ENCODE assay signal across 8 mouse cellular contexts in the genomic region with DNA sequence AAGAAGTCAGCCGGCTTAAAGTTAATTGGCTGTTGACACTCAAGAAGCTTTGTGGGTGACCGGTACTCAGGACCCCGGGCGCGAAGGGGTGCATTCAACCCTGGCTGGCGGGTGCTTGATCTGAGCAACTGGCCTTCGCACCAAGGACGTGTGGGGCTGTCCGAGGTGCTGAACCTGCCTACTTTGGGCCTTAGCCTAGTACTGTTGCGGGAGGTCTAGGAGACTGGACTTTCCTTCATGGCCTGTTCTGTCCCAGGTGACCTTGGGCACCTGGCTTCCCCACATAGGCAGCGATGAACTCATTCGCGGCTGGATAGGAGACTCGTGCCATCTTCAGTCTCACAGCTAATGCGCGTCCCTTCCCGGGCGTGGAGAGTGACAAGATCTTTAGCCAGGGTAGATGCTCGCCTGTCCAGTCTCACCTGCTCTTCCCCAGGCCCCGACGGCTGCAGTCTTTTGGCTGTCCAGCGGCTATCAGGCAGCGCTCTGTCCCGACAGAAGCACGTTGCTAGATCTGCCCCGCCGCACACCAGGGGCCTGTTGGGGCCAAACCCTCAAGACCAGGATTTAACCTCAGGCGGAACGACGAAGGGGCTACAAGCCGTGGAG. TPM values are rescaled to one million over a fixed set of nuclear protein-coding genes. Genes with fewer than 3 reads are reported as not detected.
DNase-seq lines count a peak whose midpoint lies in the region; ATAC-seq and TF ChIP-seq lines count a peak whose summit lies in the region.

No protein-coding gene starts in this region.

- no peak for TF ChIP-seq EP300 in stomach, postnatal 0 days (optimal IDR thresholded peaks at IDR 0.05)

- H3K4me3 ChIP-seq in embryonic facial prominence, embryonic 15.5 days (replicated peaks): peak overlapping the region; percentile 62
- H3K4me3 ChIP-seq in hindbrain, embryonic 10.5 days: peak overlapping the region; percentile 68
- peak overlapping the region; percentile 58 for H3K4me3 ChIP-seq in limb, embryonic 13.5 days
- H3K4me3 ChIP-seq in midbrain, embryonic 12.5 days: peak overlapping the region; percentile 57
- H3K4me3 ChIP-seq in stomach, postnatal 0 days (ENCODE audit: low read depth, low read length): peak overlapping the region; percentile 53

- 4% methylated on average over 31 of the region's 31 CpGs for WGBS in embryonic facial prominence, embryonic 15.5 days
- WGBS in hindbrain, embryonic 10.5 days: 4% methylated on average over 31 of the region's 31 CpGs
- 3% methylated on average over 31 of the region's 31 CpGs for WGBS in limb, embryonic 13.5 days
- WGBS in midbrain, embryonic 12.5 days: 4% methylated on average over 31 of the region's 31 CpGs
- WGBS in stomach, postnatal 0 days: 5% methylated on average over 31 of the region's 31 CpGs

- H3K9me3 ChIP-seq in embryonic facial prominence, embryonic 15.5 days (replicated peaks): no peaks in the 10 kb centered on the region
- H3K9me3 ChIP-seq in hindbrain, embryonic 10.5 days: no peaks in the 10 kb centered on the region
- no peaks in the 10 kb centered on the region for H3K9me3 ChIP-seq in limb, embryonic 13.5 days
- H3K9me3 ChIP-seq in midbrain, embryonic 12.5 days: no peaks in the 10 kb centered on the region
- H3K9me3 ChIP-seq in stomach, postnatal 0 days (ENCODE audit: control insufficient read depth, low read length): no peaks in the 10 kb centered on the region

- peak; percentile 72 for DNase-seq in R1 (ENCODE audit: low read depth, low spot score)
- peak; percentile 68 for DNase-seq in hindbrain, embryonic 10.5 days (ENCODE audit: low spot score)
- DNase-seq in stomach, postnatal 0 days (ENCODE audit: low spot score): peak; percentile 85
- DNase-seq in layer of hippocampus, adult 9-10 months (ENCODE audit: low spot score): no peak

- peaks cover 25% of the 10 kb centered on the region for H3K36me3 ChIP-seq in embryonic facial prominence, embryonic 15.5 days
- H3K36me3 ChIP-seq in hindbrain, embryonic 10.5 days: peaks cover 30% of the 10 kb centered on the region
- H3K36me3 ChIP-seq in limb, embryonic 13.5 days: peaks cover 31% of the 10 kb centered on the region
- peaks cover 27% of the 10 kb centered on the region for H3K36me3 ChIP-seq in midbrain, embryonic 12.5 days
- peaks cover 12% of the 10 kb centered on the region for H3K36me3 ChIP-seq in stomach, postnatal 0 days (ENCODE audit: control insufficient read depth, insufficient read depth, low read length)

- H3K27ac ChIP-seq in embryonic facial prominence, embryonic 15.5 days (replicated peaks): no peak overlapping the region
- H3K27ac ChIP-seq in hindbrain, embryonic 10.5 days: peak overlapping the region; percentile 70
- H3K27ac ChIP-seq in limb, embryonic 13.5 days: no peak overlapping the region
- H3K27ac ChIP-seq in midbrain, embryonic 12.5 days (replicated peaks): no peak overlapping the region
- no peak overlapping the region for H3K27ac ChIP-seq in stomach, postnatal 0 days (replicated peaks)

- peaks cover 48% of the 10 kb centered on the region for H3K27me3 ChIP-seq in embryonic facial prominence, embryonic 15.5 days
- peaks cover 68% of the 10 kb centered on the region for H3K27me3 ChIP-seq in hindbrain, embryonic 10.5 days (ENCODE audit: insufficient read depth, poor library complexity, severe bottlenecking)
- peaks cover 64% of the 10 kb centered on the region for H3K27me3 ChIP-seq in limb, embryonic 13.5 days
- peaks cover 67% of the 10 kb centered on the region for H3K27me3 ChIP-seq in midbrain, embryonic 12.5 days
- H3K27me3 ChIP-seq in stomach, postnatal 0 days (ENCODE audit: control insufficient read depth, insufficient read depth, low read length): peaks cover 4% of the 10 kb centered on the region; the same call in 1 of the 2 replicates

- H3K9ac ChIP-seq in embryonic facial prominence, embryonic 15.5 days: no peak overlapping the region
- H3K9ac ChIP-seq in limb, embryonic 13.5 days: peak overlapping the region; percentile 54
- H3K9ac ChIP-seq in midbrain, embryonic 12.5 days (replicated peaks): no peak overlapping the region; the same call in 1 of the 2 replicates
- H3K9ac ChIP-seq in stomach, postnatal 0 days (ENCODE audit: low read length): no peak overlapping the region

- peaks cover 30% of the 10 kb centered on the region for H3K4me1 ChIP-seq in embryonic facial prominence, embryonic 15.5 days
- peaks cover 38% of the 10 kb centered on the region for H3K4me1 ChIP-seq in hindbrain, embryonic 10.5 days (replicated peaks)
- peaks cover 35% of the 10 kb centered on the region for H3K4me1 ChIP-seq in limb, embryonic 13.5 days
- peaks cover 25% of the 10 kb centered on the region for H3K4me1 ChIP-seq in midbrain, embryonic 12.5 days
- peaks cover 10% of the 10 kb centered on the region for H3K4me1 ChIP-seq in stomach, postnatal 0 days (replicated peaks; ENCODE audit: control insufficient read depth, insufficient read depth)

- H3K4me2 ChIP-seq in embryonic facial prominence, embryonic 15.5 days (replicated peaks): peak overlapping the region; percentile 88
- H3K4me2 ChIP-seq in limb, embryonic 13.5 days (replicated peaks): peak overlapping the region; percentile 94
- peak overlapping the region; percentile 82 for H3K4me2 ChIP-seq in midbrain, embryonic 12.5 days (replicated peaks)
- H3K4me2 ChIP-seq in stomach, postnatal 0 days (replicated peaks; ENCODE audit: low read depth): peak overlapping the region; percentile 95

- no peak for TF ChIP-seq CTCF in stomach, postnatal 0 days (IDR thresholded peaks at IDR 0.05; ENCODE audit: low read depth)

- peak; percentile 16 for ATAC-seq in CD4-positive, CD25-positive, alpha-beta regulatory T cell, adult 4 months
- peak; percentile 29; the same call in 1 of the 2 replicates for ATAC-seq in embryonic facial prominence, embryonic 15.5 days (ENCODE audit: insufficient number of reproducible peaks, low FRiP score, low TSS enrichment, low read depth)
- ATAC-seq in limb, embryonic 13.5 days (ENCODE audit: low FRiP score, low read depth): peak; percentile 51
- ATAC-seq in midbrain, embryonic 12.5 days (ENCODE audit: low FRiP score, low read depth): 0 out of 2 replicates have a peak, but pooled peaks have one; percentile 1
- ATAC-seq in stomach, postnatal 0 days (ENCODE audit: low FRiP score, low TSS enrichment): peak; percentile 53

RNA-seq across cellular contexts. Expression of gene Chrm4, which starts 5.8 kb away (rescaled TPM):
- under 1 TPM in 1 of 2 experiments, not detected in 1; 0.30 TPM for polyA plus RNA-seq in CD4-positive, CD25-positive, alpha-beta regulatory T cell, adult 4 months (2017; shearing (Covaris generic))
- 0.25 and 0.49 TPM in 2 replicates for polyA plus RNA-seq in embryonic facial prominence, embryonic 15.5 days (2015; fragmentation: Nextera tagmentation; extraction: Ambion mirVana)
- polyA plus RNA-seq in hindbrain, embryonic 10.5 days (2016; fragmentation: Nextera tagmentation; extraction: Ambion mirVana): 0.48 and 0.95 TPM in 2 replicates
- 0.38 and 0.78 TPM in 2 replicates for polyA plus RNA-seq in limb, embryonic 13.5 days (2015; fragmentation: Nextera tagmentation; extraction: Ambion mirVana)
- polyA plus RNA-seq in midbrain, embryonic 12.5 days (2016; fragmentation: Nextera tagmentation; extraction: Ambion mirVana): 0.31 and 0.56 TPM in 2 replicates
- polyA plus RNA-seq in stomach, postnatal 0 days (2015; fragmentation: Nextera tagmentation; extraction: Ambion mirVana): 0.08 and 0.16 TPM in 2 replicates

RNA-seq across cellular contexts. Expression of gene Mdk, which starts 10.8 kb away (rescaled TPM):
- polyA plus RNA-seq in CD4-positive, CD25-positive, alpha-beta regulatory T cell, adult 4 months (2017; shearing (Covaris generic)): 1 to 10 TPM; 1.9 to 3.1 TPM
- 879 and 898 TPM in 2 replicates for polyA plus RNA-seq in embryonic facial prominence, embryonic 15.5 days (2015; fragmentation: Nextera tagmentation; extraction: Ambion mirVana)
- polyA plus RNA-seq in hindbrain, embryonic 10.5 days (2016; fragmentation: Nextera tagmentation; extraction: Ambion mirVana): 1,375 and 1,717 TPM in 2 replicates
- polyA plus RNA-seq in limb, embryonic 13.5 days (2015; fragmentation: Nextera tagmentation; extraction: Ambion mirVana): 1,939 and 1,982 TPM in 2 replicates
- 672 and 763 TPM in 2 replicates for polyA plus RNA-seq in midbrain, embryonic 12.5 days (2016; fragmentation: Nextera tagmentation; extraction: Ambion mirVana)
- polyA plus RNA-seq in stomach, postnatal 0 days (2015; fragmentation: Nextera tagmentation; extraction: Ambion mirVana): 157 and 170 TPM in 2 replicates

RNA-seq across cellular contexts. Expression of gene Gm9821, which starts 24.2 kb away (rescaled TPM):
- polyA plus RNA-seq in CD4-positive, CD25-positive, alpha-beta regulatory T cell, adult 4 months (2017; shearing (Covaris generic)): under 1 TPM; 0.82 to 0.86 TPM
- polyA plus RNA-seq in embryonic facial prominence, embryonic 15.5 days (2015; fragmentation: Nextera tagmentation; extraction: Ambion mirVana): 0.67 and 0.79 TPM in 2 replicates
- 0.18 and 0.25 TPM in 2 replicates for polyA plus RNA-seq in hindbrain, embryonic 10.5 days (2016; fragmentation: Nextera tagmentation; extraction: Ambion mirVana)
- polyA plus RNA-seq in limb, embryonic 13.5 days (2015; fragmentation: Nextera tagmentation; extraction: Ambion mirVana): 0.27 and 0.61 TPM in 2 replicates
- 0.37 TPM in 2 replicates for polyA plus RNA-seq in midbrain, embryonic 12.5 days (2016; fragmentation: Nextera tagmentation; extraction: Ambion mirVana)
- 0.13 and 0.15 TPM in 2 replicates for polyA plus RNA-seq in stomach, postnatal 0 days (2015; fragmentation: Nextera tagmentation; extraction: Ambion mirVana)

RNA-seq across cellular contexts. Expression of gene Dgkz, which starts 54.4 kb away (rescaled TPM):
- polyA plus RNA-seq in CD4-positive, CD25-positive, alpha-beta regulatory T cell, adult 4 months (2017; shearing (Covaris generic)): 100 to 1,000 TPM; 131 to 138 TPM
- 36.3 and 39.9 TPM in 2 replicates for polyA plus RNA-seq in embryonic facial prominence, embryonic 15.5 days (2015; fragmentation: Nextera tagmentation; extraction: Ambion mirVana)
- 36.3 and 39.4 TPM in 2 replicates for polyA plus RNA-seq in hindbrain, embryonic 10.5 days (2016; fragmentation: Nextera tagmentation; extraction: Ambion mirVana)
- polyA plus RNA-seq in limb, embryonic 13.5 days (2015; fragmentation: Nextera tagmentation; extraction: Ambion mirVana): 33.0 and 34.0 TPM in 2 replicates
- 24.5 and 26.1 TPM in 2 replicates for polyA plus RNA-seq in midbrain, embryonic 12.5 days (2016; fragmentation: Nextera tagmentation; extraction: Ambion mirVana)
- 18.6 and 23.2 TPM in 2 replicates for polyA plus RNA-seq in stomach, postnatal 0 days (2015; fragmentation: Nextera tagmentation; extraction: Ambion mirVana)

Comparison
In these comparisons a context has a peak if more than half of its experiments do, and no peak if none do; other contexts are left out.
1. ATAC-seq: peak in every context shown above with its lines; median percentile 53 in stomach, postnatal 0 days; 51 in limb, embryonic 13.5 days; 29 in embryonic facial prominence, embryonic 15.5 days; 16 in CD4-positive, CD25-positive, alpha-beta regulatory T cell, adult 4 months; 1 in midbrain, embryonic 12.5 days.
2. RNA of gene Mdk, which starts 10.8 kb away (polyA plus RNA-seq): 1,939 to 1,982 TPM in limb, embryonic 13.5 days, 1,375 to 1,717 TPM in hindbrain, embryonic 10.5 days, 879 to 898 TPM in embryonic facial prominence, embryonic 15.5 days, 672 to 763 TPM in midbrain, embryonic 12.5 days and 157 to 170 TPM in stomach, postnatal 0 days; 1.9 to 3.1 TPM in CD4-positive, CD25-positive, alpha-beta regulatory T cell, adult 4 months; every median in the first group is over 10 times any median in the second.
3. Peak in every context shown above with its lines, with median percentiles within 50 percentile points of each other: H3K4me2 ChIP-seq and H3K4me3 ChIP-seq.